Mouse (Mus musculus) midbrain, embryonic 10.5 days (tissue): ENCODE measurements at regions not wholly inside any gene's neighbourhood (a gene's known extent, or its start where the extent isn't known, plus 50 kb on each side); places are given as distances from the start of the nearest gene placed in this dataset.

ENCODE experiments used
- DNase-seq: peaks from one replicate; pipeline ENCODE4 v3.0.0-alpha.2; 2017; ENCODE audit warnings: low spot score
- H3K27ac ChIP-seq: fragments of 300-500 bp; sonication (generic); replicated peaks from 2 replicates; pipeline ENCODE4 v1.5.1; 2016; ENCODE audit warnings: mild to moderate bottlenecking
- H3K27me3 ChIP-seq: fragments of 300-500 bp; sonication (generic); 2 replicates; pipeline ENCODE4 v1.6.1; 2016; ENCODE audit warnings: low read depth, mild to moderate bottlenecking; ENCODE audit not compliant: poor library complexity, severe bottlenecking
- H3K36me3 ChIP-seq: fragments of 300-500 bp; sonication (generic); 2 replicates; pipeline ENCODE4 v1.6.1; 2016; ENCODE audit warnings: mild to moderate bottlenecking, moderate library complexity
- H3K4me1 ChIP-seq: fragments of 300-500 bp; sonication (generic); 2 replicates; pipeline ENCODE4 v1.6.1; 2016
- H3K4me3 ChIP-seq: fragments of 300-500 bp; sonication (generic); 2 replicates; pipeline ENCODE4 v1.5.1; 2016; ENCODE audit warnings: mild to moderate bottlenecking, moderate library complexity
- H3K9me3 ChIP-seq: fragments of 300-500 bp; sonication (generic); replicated peaks from 2 replicates; pipeline ENCODE4 v1.6.1; 2016; ENCODE audit warnings: mild to moderate bottlenecking
- WGBS: fragments of 180-500 bp; shearing (Covaris S2); methylation state at CpG from one replicate; pipeline ENCODE4 v1.1.7; 2016; 5-methylcytosine and 5-hydroxymethylcytosine counted together

GRCm38 (mm10) chr9:34416153-34416552 lies 69.5 kb upstream of the Kirrel3 start:
- Histone ChIP-seq H3K4me1 (peaks cover 12% of the 10 kb centered on the region), H3K27ac (no peak overlapping the region), H3K4me3 (no peak overlapping the region), H3K36me3 (no peaks in the 10 kb centered on the region), H3K27me3 (no peaks in the 10 kb centered on the region), H3K9me3 (no peaks in the 10 kb centered on the region)
- DNase-seq, result no peak
- 87% methylated on average over 8 of the region's 8 CpGs for WGBS

- H3K4me1 ChIP-seq, result peaks cover 7% of the 10 kb centered on the region
- H3K36me3 ChIP-seq, result no peaks in the 10 kb centered on the region
- no peaks in the 10 kb centered on the region for H3K9me3 ChIP-seq
- no peaks in the 10 kb centered on the region for H3K27me3 ChIP-seq
- H3K27ac ChIP-seq, result no peak overlapping the region
- no peak overlapping the region for H3K4me3 ChIP-seq
- WGBS, result 91% methylated on average over 8 of the region's 8 CpGs
- no peak for DNase-seq
These were observed 67.6 kb upstream of the Kirrel3 start for GRCm38 (mm10) chr9:34418100-34418499.

- H3K4me1 ChIP-seq, result no peaks in the 10 kb centered on the region
- H3K36me3 ChIP-seq, result no peaks in the 10 kb centered on the region
- DNase-seq, result no peak
- H3K27me3 ChIP-seq, result no peaks in the 10 kb centered on the region
- H3K27ac ChIP-seq, result no peak overlapping the region
- H3K4me3 ChIP-seq, result no peak overlapping the region
- H3K9me3 ChIP-seq, result no peaks in the 10 kb centered on the region
These were observed 63.7 kb upstream of the Kirrel3 start for GRCm38 (mm10) chr9:34421956-34422355.

- no peaks in the 10 kb centered on the region for H3K4me1 ChIP-seq
- H3K4me3 ChIP-seq, result no peak overlapping the region
- H3K27me3 ChIP-seq, result no peaks in the 10 kb centered on the region
- no peak overlapping the region for H3K27ac ChIP-seq
- no peaks in the 10 kb centered on the region for H3K9me3 ChIP-seq
- WGBS, result 77% methylated on average over 7 of the region's 7 CpGs
- H3K36me3 ChIP-seq, result no peaks in the 10 kb centered on the region
- DNase-seq, result no peak
These were observed 62.6 kb upstream of the Kirrel3 start for GRCm38 (mm10) chr9:34423062-34423461.

- WGBS, result 78% methylated on average over 4 of the region's 4 CpGs
- Histone ChIP-seq H3K36me3 (no peaks in the 10 kb centered on the region), H3K27ac (no peak overlapping the region), H3K27me3 (no peaks in the 10 kb centered on the region), H3K4me1 (no peaks in the 10 kb centered on the region), H3K9me3 (no peaks in the 10 kb centered on the region), H3K4me3 (no peak overlapping the region)
- no peak for DNase-seq
These were observed 59.1 kb upstream of the Kirrel3 start for GRCm38 (mm10) chr9:34426589-34426988.

GRCm38 (mm10) chr9:34427711-34428110 lies 58.0 kb upstream of the Kirrel3 start:
- DNase-seq, result no peak
- Histone ChIP-seq H3K27ac (no peak overlapping the region), H3K9me3 (no peaks in the 10 kb centered on the region), H3K36me3 (no peaks in the 10 kb centered on the region), H3K4me1 (no peaks in the 10 kb centered on the region), H3K27me3 (no peaks in the 10 kb centered on the region), H3K4me3 (no peak overlapping the region)
- 89% methylated on average over 8 of the region's 8 CpGs for WGBS
